Mouse (Mus musculus): ENCODE measurements at regions not wholly inside any gene's neighbourhood (a gene's known extent, or its start where the extent isn't known, plus 50 kb on each side); places are given as distances from the start of the nearest gene placed in this dataset.

DNA sequence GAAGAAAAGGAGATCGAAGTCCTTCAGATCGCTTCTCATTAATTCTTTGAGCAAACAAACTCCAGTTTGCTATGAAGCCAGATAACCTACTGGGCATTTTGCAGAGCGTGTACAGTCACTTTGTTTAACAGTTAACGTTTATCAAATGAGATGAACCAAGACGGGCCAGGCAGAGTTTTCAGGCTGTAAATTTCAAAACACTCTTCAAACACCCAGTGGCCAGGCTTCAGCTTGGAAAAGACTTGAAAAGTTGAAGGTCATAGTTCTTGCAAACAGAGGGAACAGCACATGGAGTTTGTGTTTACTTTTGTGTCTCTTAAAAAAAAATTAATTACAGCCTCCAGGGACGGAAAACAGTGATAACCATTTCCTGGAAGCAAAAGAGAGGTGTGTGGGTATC is 164.2 kb upstream of the Gm5148 start:
- H3K4me2 ChIP-seq (replicated peaks) = no peak overlapping the region
- ATAC-seq = no peak
- H3K36me3 ChIP-seq = no peaks in the 10 kb centered on the region
- H3K27ac ChIP-seq = no peak overlapping the region
- no peaks in the 10 kb centered on the region for H3K4me1 ChIP-seq (replicated peaks)
- H3K4me3 ChIP-seq (replicated peaks) = no peak overlapping the region
- H3K9ac ChIP-seq (replicated peaks) = no peak overlapping the region
- H3K9me3 ChIP-seq = 0 out of 2 replicates have a peak, but pooled peaks cover 3% of the 10 kb centered on the region
- WGBS = 63% methylated on average over 6 of the region's 6 CpGs
- H3K27me3 ChIP-seq = no peaks in the 10 kb centered on the region

DNA sequence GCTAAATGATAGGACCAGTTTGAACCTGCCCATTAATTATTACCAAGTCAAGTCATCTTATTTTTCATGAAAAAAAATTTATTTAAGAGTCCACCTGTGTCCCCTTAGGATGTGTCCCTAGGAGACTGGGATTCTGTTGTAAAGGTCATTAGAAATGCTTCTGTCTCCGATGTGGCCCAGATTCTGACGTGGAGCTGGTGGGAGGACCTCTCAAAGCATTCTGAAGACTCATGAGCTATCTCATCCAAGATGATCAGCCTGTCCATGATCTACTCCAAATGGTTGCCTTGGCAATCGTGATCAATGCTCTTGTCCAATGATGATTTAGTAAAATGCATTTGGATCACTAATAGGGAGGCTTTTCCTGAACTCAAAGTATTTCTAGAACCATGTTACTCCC is 163.4 kb upstream of the Gm5148 start:
- 79% methylated on average over 3 of the region's 3 CpGs for WGBS
- Histone ChIP-seq H3K27me3 (no peaks in the 10 kb centered on the region), H3K4me1 (replicated peaks) (no peaks in the 10 kb centered on the region), H3K4me2 (replicated peaks) (no peak overlapping the region), H3K27ac (no peak overlapping the region), H3K9me3 (0 out of 2 replicates have a peak, but pooled peaks cover 3% of the 10 kb centered on the region), H3K36me3 (no peaks in the 10 kb centered on the region), H3K4me3 (replicated peaks) (no peak overlapping the region), H3K9ac (replicated peaks) (no peak overlapping the region)
- no peak for ATAC-seq

DNA sequence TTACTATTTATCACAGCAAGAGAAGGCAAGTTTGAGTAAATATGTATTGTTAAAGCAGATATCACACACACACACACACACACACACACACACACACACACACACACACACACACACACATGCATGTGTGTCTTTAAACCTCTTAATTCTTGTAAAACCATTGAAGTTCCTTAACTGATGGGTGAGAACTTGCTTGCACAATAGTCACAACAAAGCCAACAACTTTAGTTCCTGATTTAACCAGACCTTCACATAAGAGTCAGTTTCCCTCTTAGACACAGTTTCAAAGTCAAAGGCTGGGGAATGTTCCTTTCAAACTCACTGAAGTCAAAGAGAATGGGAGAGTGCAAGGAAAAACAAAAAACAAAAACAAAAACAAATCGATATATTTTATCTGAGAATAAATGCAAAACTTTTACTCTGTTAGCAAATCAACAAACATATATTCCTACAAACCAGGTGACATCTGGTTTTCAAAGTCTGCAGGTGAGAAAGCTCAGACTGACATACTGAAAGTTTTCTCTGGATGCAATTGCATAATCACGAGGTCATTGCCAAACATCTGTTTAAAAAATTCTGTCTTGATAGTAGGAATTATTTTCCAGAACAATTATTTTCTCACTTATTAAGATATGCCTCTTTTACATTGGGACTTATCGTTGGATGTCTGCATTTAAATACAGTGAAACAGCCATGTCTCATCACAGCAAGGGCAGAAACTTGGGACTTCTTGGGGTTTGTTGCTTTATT is 162.6 kb upstream of the Gm5148 start:
- Histone ChIP-seq H3K36me3 (no peaks in the 10 kb centered on the region), H3K9me3 (no peaks in the 10 kb centered on the region), H3K27me3 (no peaks in the 10 kb centered on the region), H3K4me3 (replicated peaks) (no peak overlapping the region), H3K27ac (no peak overlapping the region), H3K9ac (replicated peaks) (no peak overlapping the region), H3K4me2 (replicated peaks) (no peak overlapping the region), H3K4me1 (replicated peaks) (no peaks in the 10 kb centered on the region)
- ATAC-seq = no peak
- 96% methylated on average over 3 of the region's 3 CpGs for WGBS

DNA sequence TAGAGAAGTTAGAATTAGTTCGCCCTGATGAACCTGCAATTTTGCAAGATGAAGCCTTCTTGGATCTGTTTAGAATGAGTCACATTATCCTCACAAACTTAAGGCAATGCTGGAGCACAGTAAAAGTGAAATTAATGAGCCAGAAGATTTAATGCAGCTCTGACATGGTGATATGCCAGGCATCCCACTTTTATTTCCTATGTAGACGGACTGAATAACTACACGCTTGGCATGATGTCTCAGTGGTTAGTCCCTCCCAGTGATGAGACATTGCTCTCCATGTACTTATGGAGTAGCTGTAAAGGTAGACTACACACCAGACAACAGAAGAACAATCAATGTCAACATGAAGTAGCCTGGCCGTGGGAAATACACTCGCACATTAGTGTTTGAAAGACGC is 161.5 kb upstream of the Gm5148 start:
- WGBS = 88% methylated on average over 6 of the region's 6 CpGs
- ATAC-seq = no peak
- no peaks in the 10 kb centered on the region for H3K36me3 ChIP-seq
- no peak overlapping the region for H3K9ac ChIP-seq (replicated peaks)
- no peaks in the 10 kb centered on the region for H3K9me3 ChIP-seq
- no peak overlapping the region for H3K4me3 ChIP-seq (replicated peaks)
- H3K27me3 ChIP-seq = no peaks in the 10 kb centered on the region
- no peak overlapping the region for H3K4me2 ChIP-seq (replicated peaks)
- no peaks in the 10 kb centered on the region for H3K4me1 ChIP-seq (replicated peaks)
- no peak overlapping the region for H3K27ac ChIP-seq

DNA sequence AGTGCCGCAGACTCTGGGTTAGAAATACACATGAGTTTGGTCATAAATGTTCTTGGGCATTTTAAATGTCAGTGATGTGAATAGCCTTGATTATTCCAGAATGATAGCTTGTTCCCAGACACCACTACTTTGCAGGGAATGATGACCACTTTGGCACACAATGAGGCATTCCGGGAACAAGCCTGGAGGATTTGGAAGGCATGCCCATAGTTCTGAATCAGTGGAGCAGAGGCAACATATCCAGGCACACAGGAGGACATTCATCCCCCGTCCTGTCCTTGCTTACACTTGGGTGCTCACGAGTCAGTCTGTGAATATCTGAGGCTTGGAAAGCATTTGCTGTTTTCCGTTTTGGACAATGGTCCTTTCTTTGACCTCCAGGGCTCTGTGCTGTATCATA is 158.1 kb upstream of the Gm5148 start:
- ATAC-seq = no peak
- H3K36me3 ChIP-seq = no peaks in the 10 kb centered on the region
- no peak overlapping the region for H3K4me3 ChIP-seq (replicated peaks)
- H3K9ac ChIP-seq (replicated peaks) = no peak overlapping the region
- H3K4me1 ChIP-seq (replicated peaks) = no peaks in the 10 kb centered on the region
- H3K4me2 ChIP-seq (replicated peaks) = no peak overlapping the region
- H3K27me3 ChIP-seq = no peaks in the 10 kb centered on the region
- no peaks in the 10 kb centered on the region for H3K9me3 ChIP-seq
- no peak overlapping the region for H3K27ac ChIP-seq
- WGBS = 33% methylated on average over 5 of the region's 5 CpGs

DNA sequence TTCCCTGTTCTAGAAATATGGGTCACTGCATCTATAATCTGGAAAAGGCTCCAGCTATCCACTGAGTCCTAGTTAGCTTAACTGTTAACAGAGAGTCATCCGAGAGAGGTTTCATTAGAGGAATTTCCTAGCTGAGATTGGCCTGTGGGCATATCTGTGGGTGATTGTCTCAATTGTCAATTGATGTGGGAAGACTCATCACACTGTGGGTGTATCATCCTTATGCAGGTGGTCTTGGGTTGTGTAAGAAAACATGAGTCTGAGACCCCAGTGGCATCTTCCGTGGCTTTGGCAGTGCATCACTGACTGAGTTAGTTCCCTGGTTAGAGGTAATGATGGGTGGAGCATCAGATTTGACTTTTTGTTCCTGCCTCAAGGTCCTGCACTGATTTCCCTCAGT is 156.7 kb upstream of the Gm5148 start:
- WGBS = 82% methylated on average over 2 of the region's 2 CpGs
- Histone ChIP-seq H3K4me2 (replicated peaks) (no peak overlapping the region), H3K36me3 (no peaks in the 10 kb centered on the region), H3K9me3 (no peaks in the 10 kb centered on the region), H3K27me3 (no peaks in the 10 kb centered on the region), H3K27ac (no peak overlapping the region), H3K9ac (replicated peaks) (no peak overlapping the region), H3K4me3 (replicated peaks) (no peak overlapping the region), H3K4me1 (replicated peaks) (no peaks in the 10 kb centered on the region)
- ATAC-seq = no peak

DNA sequence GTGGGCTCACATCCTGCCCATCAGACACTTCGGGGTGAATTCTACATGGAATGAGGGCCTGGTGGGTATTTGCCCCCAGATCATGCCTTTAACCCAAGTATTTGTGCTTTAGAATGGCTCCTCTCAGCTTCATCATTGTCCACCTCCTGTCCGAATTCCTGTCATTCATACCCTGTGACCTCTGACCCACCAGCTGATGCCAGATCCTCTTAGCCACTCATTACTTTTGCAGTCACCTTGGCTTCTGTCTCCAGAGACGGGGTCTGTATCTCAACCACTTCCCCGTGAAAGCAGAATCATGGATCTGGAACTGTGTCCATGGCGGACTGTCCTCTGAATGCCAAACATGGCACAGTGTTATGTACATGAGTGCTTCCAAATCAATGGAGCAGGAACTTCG is 154.8 kb upstream of the Gm5148 start:
- Histone ChIP-seq H3K9me3 (no peaks in the 10 kb centered on the region), H3K9ac (replicated peaks) (no peak overlapping the region), H3K27me3 (no peaks in the 10 kb centered on the region), H3K4me2 (replicated peaks) (no peak overlapping the region), H3K36me3 (no peaks in the 10 kb centered on the region), H3K4me1 (replicated peaks) (0 out of 2 replicates have a peak, but pooled peaks cover 4% of the 10 kb centered on the region), H3K4me3 (replicated peaks) (no peak overlapping the region), H3K27ac (no peak overlapping the region)
- 58% methylated on average over 6 of the region's 6 CpGs for WGBS
- ATAC-seq = no peak

DNA sequence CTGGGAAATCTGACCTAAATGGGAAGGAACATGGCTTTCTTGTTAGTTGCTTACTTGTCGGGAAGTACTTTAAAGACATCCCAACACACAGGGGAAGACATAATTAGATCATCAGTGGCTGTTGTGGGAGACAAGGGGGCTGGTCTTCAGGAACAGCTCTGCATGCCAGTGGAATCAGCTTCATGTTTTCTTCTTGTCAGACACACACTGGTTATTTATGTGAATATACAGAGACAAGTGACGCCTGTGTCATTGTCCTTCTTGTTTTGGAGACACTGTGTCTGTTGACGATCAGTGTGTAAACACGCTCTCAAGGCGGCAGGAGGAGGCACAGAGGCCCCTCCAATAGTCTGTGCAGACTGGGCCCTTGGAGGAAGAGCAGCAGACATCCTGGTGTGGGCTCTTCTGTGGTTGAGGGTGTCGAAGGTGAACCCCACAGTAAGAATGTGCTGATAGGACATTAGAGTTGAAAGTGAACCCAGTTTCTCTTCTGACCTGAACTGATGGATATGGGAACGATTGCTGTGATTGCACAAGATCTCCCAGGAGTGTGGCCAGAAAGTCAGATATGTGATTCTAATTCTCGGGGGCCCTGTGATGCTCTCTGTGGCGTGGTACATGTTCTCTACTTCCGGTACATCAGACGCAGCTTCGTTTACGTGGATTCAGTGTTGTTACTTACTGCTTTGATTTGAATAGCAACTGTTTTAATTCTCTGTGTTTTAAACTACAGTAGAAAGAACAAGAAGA is 151.9 kb upstream of the Gm5148 start:
- H3K4me3 ChIP-seq (replicated peaks) = no peak overlapping the region
- H3K9ac ChIP-seq (replicated peaks) = no peak overlapping the region
- H3K4me2 ChIP-seq (replicated peaks) = no peak overlapping the region
- 86% methylated on average over 13 of the region's 13 CpGs for WGBS
- H3K27ac ChIP-seq = no peak overlapping the region
- no peaks in the 10 kb centered on the region for H3K36me3 ChIP-seq
- no peaks in the 10 kb centered on the region for H3K9me3 ChIP-seq
- 0 out of 2 replicates have a peak, but pooled peaks cover 4% of the 10 kb centered on the region for H3K4me1 ChIP-seq (replicated peaks)
- ATAC-seq = no peak
- H3K27me3 ChIP-seq = no peaks in the 10 kb centered on the region

DNA sequence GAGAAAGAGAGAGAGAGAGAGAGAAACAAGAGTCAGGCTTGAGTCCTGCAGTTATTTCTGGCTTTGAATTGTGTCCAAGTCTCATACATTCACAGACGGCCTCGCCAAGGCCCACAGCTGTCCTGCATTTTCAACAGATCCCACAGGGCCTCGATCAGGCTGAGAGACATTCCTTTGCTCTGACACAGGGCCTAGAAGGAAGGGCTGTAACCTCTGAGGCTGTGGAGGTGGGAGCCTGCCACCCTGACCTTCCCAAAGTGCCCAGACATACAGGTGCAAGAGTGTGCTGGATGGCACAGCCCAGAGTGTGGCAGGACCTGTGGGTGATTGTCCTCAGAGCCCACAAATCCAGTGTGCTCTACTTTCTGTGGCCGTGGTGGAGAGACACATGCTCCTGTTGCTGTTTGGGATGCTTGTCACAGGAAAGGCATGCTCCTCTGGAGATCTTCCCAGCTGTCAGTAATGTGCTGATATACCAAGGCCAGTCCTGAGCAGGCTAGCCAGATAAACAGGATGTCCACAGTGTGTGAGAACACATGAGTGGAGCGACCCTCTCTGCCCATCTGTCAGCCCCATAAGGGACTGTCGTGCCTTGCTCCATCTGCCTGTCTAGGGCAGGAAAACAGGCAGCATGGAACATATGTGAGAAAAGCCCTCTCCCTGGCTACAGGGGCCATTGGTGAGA is 151.2 kb upstream of the Gm5148 start:
- Histone ChIP-seq H3K9me3 (no peaks in the 10 kb centered on the region), H3K4me1 (replicated peaks) (0 out of 2 replicates have a peak, but pooled peaks cover 4% of the 10 kb centered on the region), H3K4me2 (replicated peaks) (no peak overlapping the region), H3K9ac (replicated peaks) (no peak overlapping the region), H3K27me3 (no peaks in the 10 kb centered on the region), H3K27ac (0 out of 2 replicates have a peak overlapping the region, but pooled peaks have one; percentile 2), H3K4me3 (replicated peaks) (no peak overlapping the region), H3K36me3 (no peaks in the 10 kb centered on the region)
- 55% methylated on average over 6 of the region's 6 CpGs for WGBS
- ATAC-seq = peak; percentile 66

DNA sequence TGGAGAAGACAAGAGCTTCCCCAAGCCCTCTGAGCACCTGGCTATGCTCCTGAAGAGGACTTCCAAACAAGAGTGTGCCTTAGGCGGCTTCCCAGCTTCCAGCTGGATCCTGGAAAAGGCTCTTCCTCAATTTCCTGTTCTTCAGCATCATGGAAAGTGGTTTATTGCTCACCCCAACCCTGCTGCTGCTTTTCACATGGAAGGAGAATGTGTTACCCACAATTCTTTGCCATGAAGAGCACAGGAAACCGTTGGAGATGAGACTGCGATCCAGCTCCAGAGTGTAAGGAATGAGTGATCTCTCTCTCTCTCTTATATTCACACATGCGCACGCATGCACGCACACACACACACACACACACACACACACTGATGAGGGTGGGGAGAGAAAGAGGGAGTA is 150.6 kb upstream of the Gm5148 start:
- H3K4me2 ChIP-seq (replicated peaks) = no peak overlapping the region
- no peaks in the 10 kb centered on the region for H3K36me3 ChIP-seq
- no peaks in the 10 kb centered on the region for H3K27me3 ChIP-seq
- no peak overlapping the region for H3K9ac ChIP-seq (replicated peaks)
- no peak overlapping the region for H3K4me3 ChIP-seq (replicated peaks)
- 90% methylated on average over 6 of the region's 6 CpGs for WGBS
- ATAC-seq = no peak
- H3K9me3 ChIP-seq = no peaks in the 10 kb centered on the region
- H3K4me1 ChIP-seq (replicated peaks) = 0 out of 2 replicates have a peak, but pooled peaks cover 4% of the 10 kb centered on the region
- H3K27ac ChIP-seq = no peak overlapping the region

DNA sequence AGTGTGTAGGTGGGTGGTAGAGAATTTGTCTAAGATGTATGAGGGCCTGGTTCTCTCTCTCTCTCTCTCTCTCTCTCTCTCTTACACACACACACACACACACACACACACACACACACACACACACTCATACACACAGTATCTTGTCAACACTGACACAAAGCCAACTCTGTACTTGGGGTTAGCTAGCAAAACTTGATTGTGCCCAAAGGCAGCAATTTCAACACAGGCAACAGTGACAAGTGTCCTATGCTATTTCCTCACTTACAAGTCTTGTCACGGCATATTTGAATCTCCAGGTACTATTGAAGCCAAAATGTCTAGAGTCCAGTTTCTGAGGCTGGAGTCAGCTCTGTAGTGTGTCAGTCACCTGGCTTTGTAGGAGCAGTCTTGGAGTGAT is 150.1 kb upstream of the Gm5148 start:
- H3K4me2 ChIP-seq (replicated peaks) = no peak overlapping the region
- H3K27me3 ChIP-seq = no peaks in the 10 kb centered on the region
- H3K9me3 ChIP-seq = no peaks in the 10 kb centered on the region
- H3K9ac ChIP-seq (replicated peaks) = no peak overlapping the region
- 0 out of 2 replicates have a peak, but pooled peaks cover 4% of the 10 kb centered on the region for H3K4me1 ChIP-seq (replicated peaks)
- WGBS = 93% methylated on average over 1 of the region's 1 CpGs
- H3K36me3 ChIP-seq = no peaks in the 10 kb centered on the region
- no peak overlapping the region for H3K27ac ChIP-seq
- H3K4me3 ChIP-seq (replicated peaks) = no peak overlapping the region
- ATAC-seq = no peak

DNA sequence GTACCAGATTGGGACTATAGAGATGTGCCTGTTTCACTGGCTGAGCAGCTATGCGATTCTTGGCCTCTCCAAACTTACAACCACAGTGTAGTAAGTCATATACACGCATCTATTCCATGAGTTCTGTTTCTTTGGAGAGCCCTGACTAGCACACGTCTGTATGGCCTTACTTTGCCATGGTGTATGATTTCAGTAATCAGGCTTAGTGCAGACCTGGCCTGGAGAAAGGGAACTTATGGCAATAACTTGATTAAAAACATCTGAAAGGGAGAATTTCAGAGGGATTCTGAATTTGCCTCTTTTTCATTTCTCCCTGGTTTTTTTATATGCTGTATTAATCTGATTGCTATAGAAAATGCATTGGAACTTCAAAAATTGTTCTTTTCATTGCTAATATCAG is 148.0 kb upstream of the Gm5148 start:
- no peak overlapping the region for H3K27ac ChIP-seq
- ATAC-seq = no peak
- no peaks in the 10 kb centered on the region for H3K36me3 ChIP-seq
- no peaks in the 10 kb centered on the region for H3K27me3 ChIP-seq
- 90% methylated on average over 3 of the region's 3 CpGs for WGBS
- H3K4me1 ChIP-seq (replicated peaks) = 0 out of 2 replicates have a peak, but pooled peaks cover 4% of the 10 kb centered on the region
- no peak overlapping the region for H3K9ac ChIP-seq (replicated peaks)
- H3K4me2 ChIP-seq (replicated peaks) = no peak overlapping the region
- H3K4me3 ChIP-seq (replicated peaks) = no peak overlapping the region
- H3K9me3 ChIP-seq = no peaks in the 10 kb centered on the region

Data from midbrain, embryonic 13.5 days (tissue).